Mouse (Mus musculus): ENCODE results near the gene Gm438. TPM values are rescaled to one million over a fixed set of nuclear protein-coding genes. Genes with fewer than 3 reads are reported as not detected.

Gene Gm438
- not detected for total RNA-seq (2023)

GRCm38 (mm10) chr4:144786483-144786882 is at the start of gene Gm438:
TSS of gene Gm438 (minus strand) at chr4:144786583.

Other genes starting within 250 kb of the Gm438 start
- not detected for gene Gm13124, start 221.4 kb downstream of the Gm438 start, total RNA-seq (2023)
- not detected for gene Aadacl4, start 172.9 kb downstream of the Gm438 start, total RNA-seq (2023)
- gene Gm436, start 100.2 kb downstream of the Gm438 start, total RNA-seq (2023) = not detected
- gene Gm13178, start 65.2 kb downstream of the Gm438 start, total RNA-seq (2023) = not detected
- 10 to 100 TPM; 30.7 to 37.3 TPM for gene Dhrs3, start 106.2 kb upstream of the Gm438 start, total RNA-seq (2023)

Measured in neutrophil, adult 83 days (primary cell).